Mouse (Mus musculus) adrenal gland, postnatal 0 days (tissue): ENCODE measurements around the gene Ube2e1. TPM values are rescaled to one million over a fixed set of nuclear protein-coding genes. Genes with fewer than 3 reads are reported as not detected.

ENCODE experiments used
- polyA plus RNA-seq: library from polyadenylated mRNA; unstranded; fragments of >200 nt; fragmentation: Nextera tagmentation; extraction: Ambion mirVana; gene quantifications from 2 replicates; pipeline ENCODE4 v1.2.1, GENCODE M21; 2015

The Ube2e1 gene
- polyA plus RNA-seq, result 110 and 121 TPM in 2 replicates

DNA sequence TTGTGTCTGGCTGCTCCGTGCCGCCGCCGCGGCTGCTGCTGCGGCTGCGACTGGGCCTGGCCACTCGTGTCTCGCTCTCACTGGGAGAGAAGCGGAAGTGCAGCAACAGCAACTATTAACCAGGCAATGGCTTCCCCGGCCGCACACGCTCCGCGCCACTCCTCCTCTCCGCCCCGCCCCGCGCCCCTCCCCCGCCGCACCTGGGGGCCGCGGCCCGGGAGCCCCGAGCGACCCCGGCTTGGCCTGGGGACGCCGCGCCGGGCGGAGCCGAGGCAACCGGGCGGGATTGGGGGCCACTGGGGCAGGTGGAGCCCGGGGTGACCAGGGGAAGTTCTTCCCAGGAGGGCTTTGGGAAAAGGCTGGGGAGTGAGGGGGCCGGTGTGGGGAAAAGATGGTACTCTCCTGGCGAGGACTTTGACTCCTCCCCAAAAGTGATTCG lies at the start of gene Ube2e1:
Ube2e1 (minus strand) TSS at position 167 of the 439 bp plus-strand sequence.

DNA sequence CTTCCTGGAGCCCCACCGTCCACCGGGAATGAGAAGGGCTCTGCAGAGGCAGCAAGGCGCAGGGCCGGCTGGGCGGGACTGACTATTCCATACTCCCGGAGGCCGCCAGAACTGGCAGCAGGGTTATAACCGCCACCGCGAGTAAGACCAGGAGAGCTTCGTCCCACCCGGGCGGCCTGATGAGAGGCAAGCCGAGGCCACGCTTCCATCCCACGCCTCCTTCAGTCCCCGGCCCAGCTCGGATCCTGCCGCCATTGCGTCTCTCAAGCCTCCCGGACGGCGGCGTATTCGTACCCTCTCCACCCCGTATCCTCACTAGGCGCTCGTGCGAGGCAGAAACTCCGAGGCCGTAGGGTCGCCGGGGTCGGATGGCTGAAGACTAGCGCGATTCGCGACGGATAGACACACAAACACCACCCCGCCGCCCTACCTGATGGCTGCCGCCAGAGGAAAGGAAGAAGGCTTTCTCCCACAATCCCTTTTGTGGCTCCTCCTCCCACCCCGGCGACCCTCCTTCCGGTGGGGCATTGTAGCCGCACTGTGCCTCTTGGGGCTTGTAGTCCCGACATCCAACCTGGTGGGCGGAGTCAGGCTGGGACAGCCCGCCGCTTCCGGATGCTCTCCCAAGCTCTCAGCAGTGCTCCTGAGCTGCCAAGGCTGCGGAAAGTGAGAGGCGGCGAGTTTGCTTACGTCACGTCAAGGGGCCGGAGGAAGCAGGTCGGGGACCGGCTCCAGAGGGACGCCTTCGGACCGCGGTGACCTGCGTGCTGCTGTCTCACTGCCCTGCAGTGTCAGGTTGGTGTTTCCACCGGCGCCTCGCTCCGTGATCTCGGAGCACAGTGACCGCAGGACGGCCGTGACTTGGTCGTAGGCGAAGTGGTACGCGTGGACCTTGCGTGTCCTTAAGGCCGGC lies 60.9 kb downstream of the Ube2e1 start, which contains the start of the genes Nkiras1 and Rpl15:
Nkiras1 (plus strand) TSS at position 608 of the 913 bp plus-strand sequence.
Rpl15 (minus strand) TSS at position 863 of the 913 bp plus-strand sequence.

DNA sequence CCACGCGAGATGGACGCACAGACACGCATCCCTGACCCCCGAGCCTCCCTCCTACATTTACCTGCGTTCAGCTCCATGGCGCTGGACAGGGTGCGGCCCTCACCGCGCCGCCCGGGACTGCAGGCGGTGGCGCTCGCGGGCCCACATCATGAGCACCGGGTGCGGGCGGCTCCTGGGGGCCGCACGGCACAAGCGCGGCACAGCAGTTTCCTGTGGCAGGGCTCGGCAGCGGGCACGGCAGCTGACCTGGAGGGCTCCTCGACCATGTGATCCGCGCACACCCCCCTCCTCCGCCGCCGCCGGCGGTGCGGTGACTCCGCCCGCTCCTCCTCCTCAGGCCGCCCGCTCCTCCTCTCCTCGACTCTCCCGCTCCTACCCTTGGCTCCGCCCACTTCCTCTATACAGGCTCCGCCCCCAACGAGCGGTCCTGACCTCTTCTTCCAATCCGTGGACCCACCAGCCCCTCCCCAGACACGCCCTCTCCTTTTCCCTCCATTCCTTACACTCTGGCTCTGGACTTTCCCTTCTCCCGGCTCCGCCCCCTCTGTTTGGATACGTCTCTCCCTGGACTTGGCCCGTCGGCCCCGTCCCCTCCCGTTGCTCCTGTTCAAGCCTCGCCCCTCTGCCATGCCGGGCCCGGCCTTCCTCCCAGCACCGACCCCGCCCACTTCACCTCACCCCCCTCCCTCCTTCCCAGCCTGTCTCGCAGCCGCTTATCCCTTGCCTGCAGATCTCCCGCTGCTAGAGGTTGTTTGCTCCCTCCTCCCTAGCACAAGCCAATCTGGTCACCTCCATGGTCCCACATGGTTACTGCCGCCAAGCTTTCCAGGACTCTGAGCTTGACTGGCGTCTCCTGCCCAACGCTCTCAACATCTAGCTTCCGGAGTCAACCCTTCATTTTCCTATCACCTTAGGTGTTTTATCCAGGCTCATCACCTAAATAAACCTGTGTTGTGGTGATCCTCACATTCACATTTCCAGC lies 92.6 kb downstream of the Ube2e1 start, which contains the start of gene Nr1d2:
Nr1d2 (minus strand) TSS at position 378 of the 982 bp plus-strand sequence.

Other genes with a start within 250 kb of the Ube2e1 start
- 17.1 and 25.7 TPM in 2 replicates for gene Nr1d2, start 92.7 kb downstream of the Ube2e1 start, polyA plus RNA-seq
- gene Nkiras1, start 60.7 kb downstream of the Ube2e1 start, polyA plus RNA-seq, result 22.0 and 22.1 TPM in 2 replicates
- gene Rpl15, start 60.5 kb downstream of the Ube2e1 start, polyA plus RNA-seq, result 469 and 648 TPM in 2 replicates